Mouse (Mus musculus) gastrocnemius, adult 2 months (tissue): Measurements from ENCODE around the gene Ctsl. TPM values are rescaled to one million over a fixed set of nuclear protein-coding genes. Genes with fewer than 3 reads are reported as not detected.

ENCODE experiments used
- DNase-seq: peaks from one replicate; pipeline ENCODE4 v3.0.0; 2022
- H3K27ac ChIP-seq: fragments of 200-600 bp; 2 replicates; pipeline ENCODE4 v1.8.1; 2022; ENCODE audit warnings: mild to moderate bottlenecking
- H3K4me3 ChIP-seq: fragments of 200-600 bp; 2 replicates; pipeline ENCODE4 v1.8.1; 2022; ENCODE audit warnings: mild to moderate bottlenecking, moderate library complexity
- CTCF ChIP-seq: fragments of 200-600 bp; IDR thresholded peaks from 2 replicates; pipeline ENCODE4 v1.8.1; 2022; ENCODE audit warnings: antibody characterized with exemption, mild to moderate bottlenecking, moderate library complexity
- intact Hi-C: fragments of 180-260 bp; cut with DNase I; formaldehyde crosslinking; loops from one replicate; pipeline ENCODE4 v1.15.1; 2025
- total RNA-seq, 2 experiments: library from RNA; stranded (reverse); gene quantifications; 2 replicates each; pipeline ENCODE4 v1.2.3; 2021

Ctsl gene
- total RNA-seq, 2 experiments from 2014 or later, result 111 to 149 TPM

DNA sequence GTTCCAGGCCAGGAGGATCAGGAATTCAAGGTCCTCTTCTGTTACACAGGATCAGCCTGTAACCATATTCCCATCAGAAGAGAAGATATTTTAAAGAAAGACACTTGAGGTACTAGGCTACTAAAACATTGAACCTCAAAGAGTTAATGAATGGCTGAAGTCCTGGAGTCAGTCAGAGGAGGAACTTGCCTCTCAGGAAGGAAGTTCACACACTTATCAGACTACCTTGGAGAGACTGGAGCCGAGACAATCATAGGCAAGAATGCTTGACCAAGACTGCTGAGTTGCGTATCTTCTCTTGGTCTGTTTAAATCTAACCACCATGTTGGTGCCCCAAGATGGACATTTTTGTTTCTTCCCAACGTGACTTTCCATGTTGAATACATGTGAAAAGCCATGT lies 29.2 kb upstream of the Ctsl start:
- intact Hi-C loops, result no loop called here
- TF ChIP-seq CTCF, result no peak
- Histone ChIP-seq H3K4me3 (no peak overlapping the region), H3K27ac (peak overlapping the region; percentile 86)
- DNase-seq, result no peak

DNA sequence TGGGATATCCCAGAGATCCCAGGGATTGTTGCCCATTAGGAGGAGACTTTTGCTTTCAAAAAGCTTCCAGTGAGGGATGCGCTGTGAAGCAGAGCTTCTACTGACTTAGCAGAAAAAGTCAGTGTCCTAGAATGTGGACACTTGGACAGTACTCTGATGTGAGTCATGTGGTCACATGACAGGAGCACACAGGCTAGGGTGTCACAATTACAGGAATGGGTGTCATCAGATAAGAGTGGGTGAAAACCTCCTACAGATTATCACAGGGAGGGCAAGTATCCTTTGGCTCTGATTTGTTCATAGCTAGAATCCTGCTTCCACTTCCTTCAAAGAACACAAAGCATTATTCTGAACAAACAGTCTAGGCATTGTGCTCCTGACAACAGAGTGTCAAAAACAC lies 27.4 kb upstream of the Ctsl start:
- Histone ChIP-seq H3K4me3 (no peak overlapping the region), H3K27ac (peak overlapping the region; percentile 36)
- peak; percentile 18 for DNase-seq
- intact Hi-C loops, result no loop called here
- no peak for TF ChIP-seq CTCF

DNA sequence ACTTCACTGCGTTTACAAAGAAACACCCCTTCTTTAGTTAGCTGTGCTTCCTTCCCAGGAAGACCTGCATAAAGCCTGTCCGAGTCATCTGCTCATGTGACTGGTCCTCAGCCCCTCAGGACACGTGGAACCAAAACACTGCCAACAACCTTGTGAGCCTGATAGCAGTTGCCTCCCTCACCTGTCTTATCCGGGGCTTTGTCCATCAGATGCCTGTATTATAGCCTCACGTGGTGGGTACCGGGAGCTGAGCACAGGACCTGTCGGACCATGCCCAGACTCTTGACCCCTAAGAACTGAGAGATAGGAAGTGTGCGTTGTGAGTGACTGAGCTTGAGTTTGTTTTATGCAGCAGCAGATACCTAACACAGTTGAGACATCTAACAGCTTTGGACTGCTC lies 26.3 kb upstream of the Ctsl start:
- intact Hi-C loops, result no loop called here
- DNase-seq, result no peak
- Histone ChIP-seq H3K27ac (peak overlapping the region; percentile 36), H3K4me3 (no peak overlapping the region)
- TF ChIP-seq CTCF, result no peak

DNA sequence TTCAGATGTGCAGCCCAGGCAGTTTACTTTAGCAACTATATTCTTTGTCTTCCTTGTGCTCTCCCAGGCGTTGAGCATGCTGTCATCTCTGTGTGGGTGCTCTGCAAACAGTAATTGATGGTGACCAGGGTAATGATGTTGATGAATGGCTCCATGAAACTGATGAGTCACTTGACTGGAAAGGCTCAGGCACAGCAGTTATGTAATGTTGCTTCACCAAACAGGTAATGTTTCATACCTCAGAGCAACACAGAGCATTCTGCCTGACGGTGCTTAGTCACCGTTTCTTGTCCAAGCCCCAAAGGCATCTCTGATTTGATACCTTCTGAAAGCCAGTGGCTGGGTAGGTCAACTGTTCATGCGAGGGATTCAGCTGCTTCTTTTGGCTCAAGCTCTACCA lies 17.7 kb upstream of the Ctsl start:
- no peak for DNase-seq
- H3K27ac ChIP-seq, result no peak overlapping the region
- TF ChIP-seq CTCF, result no peak
- H3K4me3 ChIP-seq, result no peak overlapping the region
- intact Hi-C loops, result no loop called here

DNA sequence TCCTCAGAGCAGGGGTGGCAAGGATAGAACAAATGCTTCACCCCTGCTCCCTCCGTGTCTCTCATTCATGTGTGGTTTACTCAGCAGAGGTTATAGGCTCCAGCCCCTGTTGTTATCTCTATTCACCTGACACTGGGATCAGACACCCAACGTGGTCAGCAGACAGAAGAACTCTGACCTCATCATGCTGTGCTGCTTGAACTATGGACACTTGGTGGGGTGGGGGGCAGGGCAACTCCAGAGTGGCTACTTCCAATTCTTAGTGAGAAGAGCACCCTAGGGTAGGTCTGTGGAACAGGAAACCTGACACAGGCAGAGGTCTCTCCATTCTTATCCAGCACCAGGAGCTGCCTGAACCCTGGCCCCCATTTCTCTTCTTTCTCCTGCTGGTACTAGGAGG lies 15.4 kb upstream of the Ctsl start:
- H3K27ac ChIP-seq, result no peak overlapping the region
- DNase-seq, result no peak
- intact Hi-C loops, result no loop called here
- TF ChIP-seq CTCF, result no peak
- H3K4me3 ChIP-seq, result no peak overlapping the region

DNA sequence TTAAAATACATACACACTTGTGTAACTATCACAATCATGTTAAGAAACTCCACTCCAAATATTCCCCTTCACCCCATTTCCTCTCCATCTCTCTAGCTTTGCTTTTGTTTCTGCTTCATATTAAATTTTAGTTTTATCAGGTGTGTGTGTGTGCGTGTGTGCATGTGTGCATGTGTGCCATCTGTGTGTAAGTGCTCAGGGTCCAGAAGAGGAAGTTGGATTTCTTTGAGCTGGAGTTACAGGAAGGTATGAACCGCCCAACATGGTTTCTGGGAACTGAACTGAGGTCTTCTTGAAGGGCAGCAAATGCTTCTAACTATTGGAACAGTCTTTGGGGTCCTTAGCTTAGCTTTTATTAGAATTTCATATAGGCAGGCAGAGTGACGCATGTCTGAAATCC lies 14.2 kb upstream of the Ctsl start:
- DNase-seq, result no peak
- intact Hi-C loops, result no loop called here
- H3K27ac ChIP-seq, result no peak overlapping the region
- H3K4me3 ChIP-seq, result no peak overlapping the region
- no peak for TF ChIP-seq CTCF

DNA sequence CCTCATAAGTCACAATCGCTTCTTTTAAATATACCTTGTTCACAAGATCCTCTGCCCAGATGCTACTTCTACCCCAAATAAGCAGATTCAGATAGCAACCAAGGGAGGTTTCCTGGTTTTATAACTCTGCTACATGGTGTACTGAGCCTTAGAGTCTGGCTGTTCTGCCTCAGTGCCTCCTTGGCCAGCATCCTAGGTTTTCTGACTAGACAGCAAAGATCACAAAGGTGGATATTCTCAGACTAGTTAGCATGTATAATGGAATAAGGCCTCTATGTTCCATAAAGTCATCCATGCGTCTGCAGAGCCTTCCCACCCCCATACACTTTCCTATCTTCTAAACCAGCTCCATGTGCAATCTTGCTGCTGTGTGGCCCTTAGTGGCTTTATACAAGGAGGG lies 9.6 kb upstream of the Ctsl start:
- no peak for DNase-seq
- Histone ChIP-seq H3K27ac (no peak overlapping the region), H3K4me3 (no peak overlapping the region)
- intact Hi-C loops, result no loop called here
- no peak for TF ChIP-seq CTCF

DNA sequence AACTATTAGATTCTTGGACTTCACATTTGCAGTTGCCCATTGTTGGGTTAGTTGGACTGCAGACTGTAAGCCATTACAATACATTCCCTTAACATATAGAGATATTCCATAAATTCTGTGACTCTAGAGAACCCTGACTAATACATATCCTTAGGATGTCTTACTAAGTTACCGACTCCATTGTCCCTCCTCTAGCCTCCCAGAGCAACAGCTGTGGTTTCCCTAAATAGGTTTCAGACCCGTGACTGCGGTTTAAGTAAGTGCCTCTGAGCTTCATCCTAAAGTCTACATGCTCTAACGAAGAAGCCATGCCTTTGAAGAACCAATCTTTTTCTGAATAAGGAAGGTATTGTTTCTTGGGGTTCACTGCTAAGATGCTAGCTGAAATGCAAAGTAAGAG lies 7.9 kb upstream of the Ctsl start:
- no peak overlapping the region for H3K27ac ChIP-seq
- no peak for DNase-seq
- intact Hi-C loops, result no loop called here
- no peak for TF ChIP-seq CTCF
- no peak overlapping the region for H3K4me3 ChIP-seq

DNA sequence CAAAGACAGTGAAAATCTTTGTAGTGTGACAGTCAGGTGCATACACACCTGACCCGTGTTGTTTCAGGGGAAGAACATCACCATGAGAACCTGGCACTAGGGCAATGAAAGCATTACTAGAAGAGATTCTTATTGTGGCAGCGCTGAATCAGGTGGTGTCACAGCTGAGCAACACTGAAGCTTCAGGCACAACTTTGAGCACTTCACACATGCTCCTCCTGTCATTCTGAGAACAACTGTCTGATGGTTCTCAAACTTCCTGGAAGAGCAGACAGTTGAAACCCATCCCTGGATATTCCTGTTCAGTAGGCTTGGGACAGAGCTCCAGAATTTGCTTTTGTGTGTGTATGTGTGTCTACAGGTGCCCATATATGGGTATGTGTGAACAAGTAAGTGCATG lies 5.8 kb upstream of the Ctsl start:
- TF ChIP-seq CTCF, result no peak
- intact Hi-C loops, result no loop called here
- no peak for DNase-seq

DNA sequence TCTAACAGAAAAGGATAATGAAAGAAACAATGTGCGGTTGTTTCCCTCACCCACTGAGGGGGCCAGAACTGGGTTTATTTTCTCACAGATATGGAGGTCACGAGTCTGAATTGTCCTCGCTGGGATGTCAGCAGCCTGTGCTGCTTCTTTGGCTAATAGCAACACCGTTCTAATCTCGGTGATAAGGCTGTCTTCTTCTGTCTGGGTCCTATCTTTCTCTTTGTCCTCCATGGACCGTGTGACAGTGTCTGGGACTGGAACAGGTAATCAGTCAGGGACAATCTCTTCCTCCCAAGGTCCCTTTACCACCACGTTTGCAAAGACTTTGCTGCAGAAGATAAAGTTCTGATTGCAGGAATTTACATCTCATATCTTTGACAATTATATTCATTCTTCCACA lies 4.5 kb upstream of the Ctsl start:
- Histone ChIP-seq H3K27ac (no peak overlapping the region), H3K4me3 (no peak overlapping the region)
- no peak for TF ChIP-seq CTCF
- intact Hi-C loops, result no loop called here
- no peak for DNase-seq

More for the DNA sequence above, 5.8 kb upstream of the Ctsl start:
- no peak overlapping the region for H3K4me3 ChIP-seq
- H3K27ac ChIP-seq, result no peak overlapping the region

DNA sequence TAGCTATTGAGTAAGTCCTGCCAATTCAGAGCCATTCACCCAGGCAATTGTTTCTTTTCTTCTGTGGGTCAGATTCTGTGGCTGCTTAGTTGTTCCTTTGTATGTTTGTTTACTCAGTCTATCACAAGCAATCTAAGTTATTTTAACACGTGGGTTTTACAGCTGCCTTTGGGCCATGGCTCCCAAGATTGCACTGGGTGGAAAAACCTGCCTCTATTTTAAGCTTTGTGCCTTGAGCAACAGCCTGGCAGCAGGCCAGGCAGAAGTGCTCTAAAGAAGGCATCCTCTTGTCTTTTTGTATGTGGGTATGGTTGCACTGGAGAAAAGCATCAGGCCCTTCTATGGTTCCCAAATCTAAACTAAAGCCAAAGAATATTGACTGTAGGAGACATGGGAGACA lies 3.0 kb upstream of the Ctsl start:
- Histone ChIP-seq H3K4me3 (no peak overlapping the region), H3K27ac (peak overlapping the region; percentile 77)
- intact Hi-C loops, result no loop called here
- no peak for TF ChIP-seq CTCF
- DNase-seq, result peak; percentile 72

DNA sequence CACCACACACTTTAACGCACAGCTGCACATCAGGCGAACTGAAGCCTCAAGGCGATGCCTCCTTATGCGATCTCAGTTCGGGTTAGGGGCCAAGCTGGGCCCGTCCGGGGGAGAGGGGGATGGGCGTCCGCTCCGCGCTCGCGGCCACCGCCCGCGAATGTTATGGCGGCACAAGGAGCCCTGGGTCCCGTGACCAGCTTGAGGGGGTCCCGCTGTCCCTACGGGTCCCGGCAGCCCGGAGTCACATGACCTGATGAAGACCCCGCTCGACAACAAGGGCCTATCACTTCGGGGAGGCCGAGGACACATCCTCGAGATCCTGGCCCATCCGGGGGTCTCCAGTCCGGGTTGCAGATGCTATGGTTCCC lies 901 bp downstream of the Ctsl start:
- peak; percentile 64 for DNase-seq
- intact Hi-C loops, result loop anchor here (2.0 kb wide), 2 partner anchors 57 to 61 kb away; partner anchors contain the start of gene Aaed1
- Histone ChIP-seq H3K4me3 (peak overlapping the region; percentile 96), H3K27ac (peak overlapping the region; percentile 96)
- TF ChIP-seq CTCF, result no peak

DNA sequence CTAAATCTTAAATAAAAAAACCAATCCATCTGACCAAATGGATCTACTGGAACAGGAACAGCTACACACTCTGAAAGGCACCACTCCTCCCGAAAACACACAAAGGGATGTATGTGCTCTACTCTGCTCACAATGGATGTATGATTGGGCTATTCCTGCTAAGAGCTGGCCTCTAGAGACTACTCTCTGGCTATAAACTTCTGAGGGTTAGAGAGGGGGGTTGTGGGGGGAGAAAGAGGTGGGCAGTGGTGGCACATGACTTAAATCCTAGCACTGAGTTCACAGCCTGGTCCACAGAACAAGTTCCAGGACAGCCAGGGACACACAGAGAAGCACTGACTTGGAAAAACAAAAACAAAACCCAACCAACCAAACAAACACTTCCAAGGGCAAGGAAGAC lies 2.1 kb downstream of the Ctsl start:
- intact Hi-C loops, result no loop called here
- no peak overlapping the region for H3K27ac ChIP-seq
- TF ChIP-seq CTCF, result no peak
- DNase-seq, result no peak
- H3K4me3 ChIP-seq, result peak overlapping the region; percentile 96

DNA sequence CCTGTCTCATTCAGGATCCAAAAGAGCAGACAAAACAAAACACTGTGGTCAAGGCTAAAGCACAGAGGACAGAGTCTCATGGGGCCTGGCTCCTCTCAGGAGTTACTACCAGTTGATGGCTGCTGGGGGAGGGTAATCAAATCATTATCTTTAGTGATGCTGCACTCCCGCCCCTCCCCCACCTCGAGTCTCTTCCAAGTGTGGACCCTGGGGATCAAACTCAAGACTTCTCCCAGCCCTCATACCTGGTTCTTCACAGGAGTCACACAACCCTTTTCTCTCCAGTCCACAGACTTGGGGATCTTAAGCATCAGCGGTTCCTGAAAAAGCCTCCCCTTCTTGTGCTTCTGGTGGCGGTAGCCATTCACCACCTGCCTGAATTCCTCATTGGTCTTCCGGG lies 3.1 kb downstream of the Ctsl start:
- Histone ChIP-seq H3K27ac (no peak overlapping the region), H3K4me3 (no peak overlapping the region; the same call in 1 of the 2 replicates)
- DNase-seq, result no peak
- TF ChIP-seq CTCF, result no peak
- intact Hi-C loops, result loop anchor here (1.0 kb wide), 1 partner anchor 39 kb away; no protein-coding TSS in a partner anchor

DNA sequence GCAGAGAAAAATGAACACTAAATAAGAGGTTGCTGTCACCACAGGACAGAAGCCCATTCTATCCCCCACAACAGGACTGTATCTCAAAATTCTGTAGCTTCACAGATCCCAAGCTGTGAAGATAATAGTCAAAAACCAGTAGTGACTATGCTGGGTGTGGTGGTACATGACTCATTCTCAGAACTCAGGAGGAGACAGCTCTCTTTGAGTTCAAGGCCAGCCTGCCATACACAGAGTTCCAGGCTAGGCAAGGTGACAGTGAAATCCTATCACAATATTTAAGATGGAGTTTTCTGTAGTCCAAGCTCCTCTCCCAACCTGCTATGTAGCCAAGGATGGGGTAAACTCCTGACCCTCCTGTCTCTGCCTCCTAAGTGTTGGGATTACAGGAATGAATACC lies 5.4 kb downstream of the Ctsl start:
- intact Hi-C loops, result loop anchor here (2.0 kb wide), 1 partner anchor 41 kb away; no protein-coding TSS in a partner anchor
- H3K4me3 ChIP-seq, result no peak overlapping the region
- no peak for DNase-seq
- TF ChIP-seq CTCF, result no peak
- peak overlapping the region; percentile 28; the same call in 1 of the 2 replicates for H3K27ac ChIP-seq
